In genomic region chr12:54074012-54074411, GRCm38 (mm10) we compare ENCODE assay signal across 19 mouse cellular contexts.
"Had no signal": no experiment of that assay in that cellular context is flagged by ENCODE, and none has a peak within 500 bp of the region (broad histone marks: within the 10 kb centered on the region; RNA-seq: fewer than 3 reads in every experiment).

No protein-coding gene starts in this region.

- H3K4me1 ChIP-seq: midbrain, embryonic 12.5 days; neural tube, embryonic 13.5 days; neural tube, embryonic 15.5 days had no signal

- ATAC-seq: midbrain, embryonic 16.5 days had no signal

- H3K9me3 ChIP-seq: midbrain, embryonic 10.5 days; midbrain, embryonic 12.5 days; neural tube, embryonic 13.5 days; neural tube, embryonic 15.5 days had no signal

- H3K9ac ChIP-seq: liver, embryonic 14.5 days; lung, embryonic 14.5 days; midbrain, embryonic 12.5 days; neural tube, embryonic 13.5 days; neural tube, embryonic 15.5 days had no signal

- H3K4me3 ChIP-seq: midbrain, embryonic 10.5 days; midbrain, embryonic 12.5 days; myocyte; neural tube, embryonic 13.5 days; neural tube, embryonic 15.5 days had no signal

- H3K27ac ChIP-seq: liver, embryonic 14.5 days; midbrain, embryonic 10.5 days; midbrain, embryonic 12.5 days; neural tube, embryonic 13.5 days; neural tube, embryonic 15.5 days had no signal

- H3K36me3 ChIP-seq: neural tube, embryonic 13.5 days; neural tube, embryonic 15.5 days had no signal

- DNase-seq: lung, adult 18-20 months; lung, embryonic 14.5 days; lung, postnatal 10 days; lung, postnatal 4 days; midbrain, embryonic 14.5 days; retina, postnatal 1 day; right cerebral cortex, postnatal 14 days; right cerebral cortex, postnatal 4 days; spleen, adult 18-20 months; thymus, adult 2 months; thymus, postnatal 25 days; thymus, postnatal 4 days had no signal

- H3K4me2 ChIP-seq: lung, embryonic 14.5 days; midbrain, embryonic 12.5 days; neural tube, embryonic 13.5 days; neural tube, embryonic 15.5 days had no signal
